Mouse (Mus musculus): ENCODE data around the gene Tnpo1. TPM values are rescaled to one million over a fixed set of nuclear protein-coding genes. Genes with fewer than 3 reads are reported as not detected.
A peak's percentile ranks its signal among the peaks of the same experiment; 100 is the strongest.

Tnpo1 gene
- polyA plus RNA-seq, 1 experiment from 2014 or later: 76.8 TPM

DNA sequence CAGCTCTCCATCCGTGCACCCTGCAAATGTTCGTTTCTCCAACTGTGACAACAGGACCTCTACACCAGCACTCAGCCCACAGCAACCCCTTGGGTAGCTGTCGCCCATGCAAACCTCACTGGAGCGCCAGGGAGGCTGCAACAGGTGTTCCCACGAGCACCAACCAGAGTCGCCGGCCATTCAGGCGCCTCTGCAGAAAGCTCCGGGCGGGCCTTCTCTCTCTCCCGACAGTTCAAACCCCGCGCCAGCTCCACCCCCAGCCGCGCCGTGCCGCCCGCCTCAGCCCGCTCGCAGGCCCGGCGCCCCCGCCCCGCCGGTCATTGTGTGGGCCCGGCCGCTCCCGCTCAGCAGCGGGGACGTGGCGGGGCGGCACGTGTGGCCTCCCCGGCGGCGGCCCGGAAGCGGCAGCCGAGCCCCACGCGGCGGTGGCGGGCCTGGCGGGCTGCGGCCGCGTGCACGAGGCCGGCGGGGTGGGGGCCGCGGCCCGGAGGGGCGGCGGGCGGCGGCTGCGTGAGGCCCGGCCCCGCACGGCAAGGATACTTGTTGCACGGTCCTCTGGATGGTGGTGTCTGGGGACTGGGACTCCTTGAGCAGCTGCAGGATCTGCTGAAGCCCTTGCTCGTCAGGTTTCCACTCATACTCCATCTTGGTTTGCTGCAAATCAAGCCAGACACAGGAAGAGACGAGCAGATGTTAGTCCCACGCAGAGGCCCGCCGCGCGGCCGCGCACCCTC is 35.9 kb downstream of the Tnpo1 start:
- H3K27ac ChIP-seq (ENCODE audit: low read depth, low read length): peak overlapping the region; percentile 97
- peaks cover 17% of the 10 kb centered on the region for H3K4me1 ChIP-seq (ENCODE audit: control insufficient read depth, insufficient read depth, low read length)
- peaks cover 34% of the 10 kb centered on the region for H3K36me3 ChIP-seq (ENCODE audit: control insufficient read depth, insufficient read depth, low read length)
- H3K4me3 ChIP-seq (ENCODE audit: low read length): peak overlapping the region; percentile 80
- ATAC-seq (ENCODE audit: low FRiP score, low TSS enrichment): peak; percentile 83
- WGBS: under 1% methylated on average over 67 of the region's 71 CpGs
- H3K9ac ChIP-seq (ENCODE audit: low read depth, low read length): peak overlapping the region; percentile 90
- peak overlapping the region; percentile 81 for H3K4me2 ChIP-seq (replicated peaks; ENCODE audit: low read depth, low read length)
- H3K9me3 ChIP-seq (ENCODE audit: control insufficient read depth, low read length): no peaks in the 10 kb centered on the region
- no peaks in the 10 kb centered on the region for H3K27me3 ChIP-seq (ENCODE audit: control insufficient read depth, insufficient read depth, low read length)

DNA sequence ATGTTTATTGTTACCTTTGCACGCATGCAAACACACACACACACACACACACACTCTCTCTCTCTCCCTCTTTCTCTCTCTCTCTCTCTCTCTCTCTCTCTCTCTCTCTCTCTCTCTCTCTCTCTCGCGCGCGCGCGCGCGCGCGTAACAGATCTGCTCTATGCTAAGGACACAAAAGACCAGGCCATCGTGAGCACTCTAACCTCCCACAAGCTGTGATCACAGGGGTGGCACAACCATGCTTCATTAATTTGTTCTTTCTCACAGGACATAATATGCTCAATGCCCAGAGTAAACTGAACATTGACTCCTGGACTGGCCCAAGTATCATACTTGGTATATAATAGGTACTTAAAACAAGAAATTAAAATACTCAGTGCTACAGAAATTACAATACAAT is 37.0 kb downstream of the Tnpo1 start:
- no peak overlapping the region for H3K27ac ChIP-seq (ENCODE audit: low read depth, low read length)
- peaks cover 44% of the 10 kb centered on the region for H3K36me3 ChIP-seq (ENCODE audit: control insufficient read depth, insufficient read depth, low read length)
- no peaks in the 10 kb centered on the region for H3K27me3 ChIP-seq (ENCODE audit: control insufficient read depth, insufficient read depth, low read length)
- no peaks in the 10 kb centered on the region for H3K9me3 ChIP-seq (ENCODE audit: control insufficient read depth, low read length)
- H3K4me2 ChIP-seq (replicated peaks; ENCODE audit: low read depth, low read length): peak overlapping the region; percentile 81
- H3K4me1 ChIP-seq (ENCODE audit: control insufficient read depth, insufficient read depth, low read length): peaks cover 17% of the 10 kb centered on the region
- peak; percentile 58; the same call in 1 of the 2 replicates for ATAC-seq (ENCODE audit: low FRiP score, low TSS enrichment)
- peak overlapping the region; percentile 8; the same call in 1 of the 2 replicates for H3K4me3 ChIP-seq (ENCODE audit: low read length)
- H3K9ac ChIP-seq (ENCODE audit: low read depth, low read length): 0 out of 2 replicates have a peak overlapping the region, but pooled peaks have one; percentile 13
- WGBS: 46% methylated on average over 11 of the region's 12 CpGs

DNA sequence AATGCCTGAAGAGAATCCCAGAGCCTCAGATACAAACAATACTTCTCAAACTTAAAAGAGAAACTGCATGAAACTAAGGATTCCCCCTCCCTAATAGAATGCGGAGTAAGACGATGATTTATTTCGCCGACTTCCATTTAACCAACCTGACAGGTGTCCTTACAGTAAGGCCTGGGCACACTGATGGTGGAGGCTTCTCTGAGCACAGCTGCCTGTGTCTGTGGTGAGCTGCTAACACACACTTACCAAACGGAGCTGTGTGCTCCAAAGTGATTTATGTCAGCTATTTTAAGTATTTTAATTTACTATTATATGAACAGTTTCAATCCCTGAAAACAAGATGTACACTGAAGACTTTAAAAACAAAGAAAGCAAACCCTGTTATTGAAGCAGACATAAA is 42.4 kb downstream of the Tnpo1 start:
- Histone ChIP-seq H3K9me3 (ENCODE audit: control insufficient read depth, low read length) (no peaks in the 10 kb centered on the region), H3K4me2 (replicated peaks; ENCODE audit: low read depth, low read length) (no peak overlapping the region), H3K27me3 (ENCODE audit: control insufficient read depth, insufficient read depth, low read length) (no peaks in the 10 kb centered on the region), H3K27ac (ENCODE audit: low read depth, low read length) (no peak overlapping the region), H3K36me3 (ENCODE audit: control insufficient read depth, insufficient read depth, low read length) (peaks cover 91% of the 10 kb centered on the region), H3K4me3 (ENCODE audit: low read length) (no peak overlapping the region), H3K4me1 (ENCODE audit: control insufficient read depth, insufficient read depth, low read length) (0 out of 2 replicates have a peak, but pooled peaks cover 2% of the 10 kb centered on the region), H3K9ac (ENCODE audit: low read depth, low read length) (no peak overlapping the region)
- WGBS: 89% methylated on average over 5 of the region's 5 CpGs
- ATAC-seq (ENCODE audit: low FRiP score, low TSS enrichment): no peak

DNA sequence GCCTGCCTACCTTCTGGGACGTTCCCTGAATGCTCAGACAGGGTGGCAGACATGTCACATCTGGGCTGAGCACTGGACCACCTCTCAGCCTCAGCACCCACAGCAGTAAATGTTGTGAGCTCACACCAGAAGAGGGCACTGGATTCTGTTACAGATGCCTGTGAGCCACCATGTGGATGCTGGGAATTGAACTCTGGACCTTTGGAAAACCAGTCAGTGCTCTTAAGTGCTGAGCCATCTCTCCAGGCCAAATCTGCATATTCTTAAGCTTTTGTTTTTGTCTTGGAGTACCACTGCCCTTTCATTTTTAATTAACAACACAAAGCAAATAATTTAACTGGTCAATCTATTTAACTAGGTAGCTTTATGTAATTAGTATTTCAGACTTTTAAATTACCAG is 44.2 kb downstream of the Tnpo1 start:
- Histone ChIP-seq H3K4me1 (ENCODE audit: control insufficient read depth, insufficient read depth, low read length) (no peaks in the 10 kb centered on the region), H3K27ac (ENCODE audit: low read depth, low read length) (no peak overlapping the region), H3K9ac (ENCODE audit: low read depth, low read length) (no peak overlapping the region), H3K4me2 (replicated peaks; ENCODE audit: low read depth, low read length) (no peak overlapping the region), H3K4me3 (ENCODE audit: low read length) (no peak overlapping the region), H3K9me3 (ENCODE audit: control insufficient read depth, low read length) (no peaks in the 10 kb centered on the region), H3K27me3 (ENCODE audit: control insufficient read depth, insufficient read depth, low read length) (no peaks in the 10 kb centered on the region), H3K36me3 (ENCODE audit: control insufficient read depth, insufficient read depth, low read length) (peaks cover 92% of the 10 kb centered on the region)
- no peak for ATAC-seq (ENCODE audit: low FRiP score, low TSS enrichment)
- WGBS: 78% methylated on average over 1 of the region's 1 CpGs

DNA sequence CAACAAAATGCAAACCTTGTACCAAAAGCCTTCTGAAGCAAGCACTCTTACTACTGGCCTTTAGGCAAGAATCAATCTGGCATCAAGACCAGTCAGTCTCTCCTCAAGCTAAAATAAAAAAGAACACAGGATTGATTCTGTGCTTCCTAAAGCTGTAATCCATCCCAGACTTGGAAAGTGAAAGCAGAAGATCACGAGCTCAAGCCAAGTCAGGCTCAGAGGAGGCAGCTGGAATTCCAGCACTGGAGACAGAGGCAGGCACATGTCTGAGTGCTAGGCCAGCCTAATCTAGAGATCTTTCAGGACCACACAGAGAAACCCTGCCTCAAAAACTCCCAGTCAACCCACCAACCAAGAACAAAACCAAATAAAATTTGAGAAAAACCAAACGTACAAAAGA is 45.8 kb downstream of the Tnpo1 start:
- H3K4me2 ChIP-seq (replicated peaks; ENCODE audit: low read depth, low read length): no peak overlapping the region
- H3K4me1 ChIP-seq (ENCODE audit: control insufficient read depth, insufficient read depth, low read length): no peaks in the 10 kb centered on the region
- peaks cover 82% of the 10 kb centered on the region for H3K36me3 ChIP-seq (ENCODE audit: control insufficient read depth, insufficient read depth, low read length)
- 62% methylated on average over 2 of the region's 2 CpGs for WGBS
- no peak overlapping the region for H3K9ac ChIP-seq (ENCODE audit: low read depth, low read length)
- no peak for ATAC-seq (ENCODE audit: low FRiP score, low TSS enrichment)
- H3K4me3 ChIP-seq (ENCODE audit: low read length): no peak overlapping the region
- H3K9me3 ChIP-seq (ENCODE audit: control insufficient read depth, low read length): no peaks in the 10 kb centered on the region
- 0 out of 2 replicates have a peak overlapping the region, but pooled peaks have one; percentile 1 for H3K27ac ChIP-seq (ENCODE audit: low read depth, low read length)
- no peaks in the 10 kb centered on the region for H3K27me3 ChIP-seq (ENCODE audit: control insufficient read depth, insufficient read depth, low read length)

DNA sequence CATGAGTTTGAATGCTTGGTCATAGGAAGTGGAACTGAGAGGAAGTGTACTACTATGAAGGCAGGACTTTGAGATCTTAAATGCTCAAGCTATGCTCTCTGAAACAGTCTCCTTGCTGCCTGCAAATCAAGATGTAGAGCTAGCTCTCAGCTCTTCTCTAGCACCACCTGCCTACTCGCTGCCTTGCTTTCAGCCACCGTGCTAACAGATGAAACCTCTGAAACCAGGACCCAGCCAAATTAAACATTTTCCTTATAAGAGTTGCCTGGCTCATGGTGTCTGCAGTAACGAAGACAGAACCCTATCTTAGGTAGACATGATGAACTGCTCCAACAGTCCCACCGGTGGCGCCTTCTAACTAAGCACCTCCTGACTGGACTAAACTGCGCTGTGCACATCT is 46.8 kb downstream of the Tnpo1 start:
- Histone ChIP-seq H3K27me3 (ENCODE audit: control insufficient read depth, insufficient read depth, low read length) (no peaks in the 10 kb centered on the region), H3K9ac (ENCODE audit: low read depth, low read length) (no peak overlapping the region), H3K27ac (ENCODE audit: low read depth, low read length) (no peak overlapping the region), H3K4me3 (ENCODE audit: low read length) (no peak overlapping the region), H3K36me3 (ENCODE audit: control insufficient read depth, insufficient read depth, low read length) (peaks cover 83% of the 10 kb centered on the region), H3K4me2 (replicated peaks; ENCODE audit: low read depth, low read length) (no peak overlapping the region), H3K4me1 (ENCODE audit: control insufficient read depth, insufficient read depth, low read length) (no peaks in the 10 kb centered on the region), H3K9me3 (ENCODE audit: control insufficient read depth, low read length) (no peaks in the 10 kb centered on the region)
- no peak for ATAC-seq (ENCODE audit: low FRiP score, low TSS enrichment)
- 97% methylated on average over 6 of the region's 6 CpGs for WGBS

DNA sequence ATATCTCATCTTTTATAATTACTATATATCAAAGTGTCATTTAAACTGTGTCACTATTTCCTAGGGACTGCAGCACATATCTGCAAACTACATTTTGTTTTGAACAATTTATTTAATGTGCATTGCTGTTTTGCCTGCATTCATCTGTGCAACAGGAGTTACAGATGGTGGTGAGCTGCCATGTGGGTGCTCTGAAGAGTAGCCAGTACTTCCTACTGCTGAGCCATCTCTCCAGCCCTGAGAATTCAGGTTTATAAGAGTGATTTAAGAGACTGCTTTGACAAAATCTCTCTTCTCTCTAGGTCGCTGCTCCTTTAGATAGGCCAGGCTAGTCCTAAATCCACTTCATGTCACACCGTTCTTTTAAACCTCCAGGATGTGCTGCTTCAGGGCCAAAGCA is 49.0 kb downstream of the Tnpo1 start:
- no peak overlapping the region for H3K4me3 ChIP-seq (ENCODE audit: low read length)
- no peak overlapping the region for H3K9ac ChIP-seq (ENCODE audit: low read depth, low read length)
- H3K36me3 ChIP-seq (ENCODE audit: control insufficient read depth, insufficient read depth, low read length): peaks cover 85% of the 10 kb centered on the region
- H3K27ac ChIP-seq (ENCODE audit: low read depth, low read length): no peak overlapping the region
- H3K27me3 ChIP-seq (ENCODE audit: control insufficient read depth, insufficient read depth, low read length): no peaks in the 10 kb centered on the region
- no peak for ATAC-seq (ENCODE audit: low FRiP score, low TSS enrichment)
- H3K9me3 ChIP-seq (ENCODE audit: control insufficient read depth, low read length): no peaks in the 10 kb centered on the region
- no peaks in the 10 kb centered on the region for H3K4me1 ChIP-seq (ENCODE audit: control insufficient read depth, insufficient read depth, low read length)
- WGBS: 93% methylated on average over 2 of the region's 2 CpGs
- no peak overlapping the region for H3K4me2 ChIP-seq (replicated peaks; ENCODE audit: low read depth, low read length)

DNA sequence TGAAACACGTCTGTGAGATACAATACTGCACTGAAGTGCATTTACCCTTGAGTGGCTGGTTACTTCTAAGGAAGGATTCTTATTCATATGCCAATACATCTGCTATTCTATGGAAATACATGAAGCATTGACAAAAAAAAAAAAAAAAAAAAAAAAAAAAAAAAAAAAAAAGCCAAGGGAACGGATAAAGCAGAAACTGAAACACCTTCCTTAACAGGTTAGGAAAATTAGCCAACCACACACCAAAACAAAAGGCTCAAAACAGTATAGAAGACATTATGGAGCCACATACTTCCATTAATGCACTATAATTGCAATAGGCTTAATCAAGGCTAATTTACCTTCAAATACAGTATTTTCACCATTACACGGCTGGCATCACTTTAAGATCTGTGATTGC is 51.5 kb downstream of the Tnpo1 start:
- no peak overlapping the region for H3K27ac ChIP-seq (ENCODE audit: low read depth, low read length)
- H3K9ac ChIP-seq (ENCODE audit: low read depth, low read length): no peak overlapping the region
- H3K27me3 ChIP-seq (ENCODE audit: control insufficient read depth, insufficient read depth, low read length): no peaks in the 10 kb centered on the region
- no peak for ATAC-seq (ENCODE audit: low FRiP score, low TSS enrichment)
- peaks cover 88% of the 10 kb centered on the region for H3K36me3 ChIP-seq (ENCODE audit: control insufficient read depth, insufficient read depth, low read length)
- no peaks in the 10 kb centered on the region for H3K4me1 ChIP-seq (ENCODE audit: control insufficient read depth, insufficient read depth, low read length)
- no peaks in the 10 kb centered on the region for H3K9me3 ChIP-seq (ENCODE audit: control insufficient read depth, low read length)
- no peak overlapping the region for H3K4me2 ChIP-seq (replicated peaks; ENCODE audit: low read depth, low read length)
- H3K4me3 ChIP-seq (ENCODE audit: low read length): no peak overlapping the region
- 85% methylated on average over 3 of the region's 3 CpGs for WGBS

DNA sequence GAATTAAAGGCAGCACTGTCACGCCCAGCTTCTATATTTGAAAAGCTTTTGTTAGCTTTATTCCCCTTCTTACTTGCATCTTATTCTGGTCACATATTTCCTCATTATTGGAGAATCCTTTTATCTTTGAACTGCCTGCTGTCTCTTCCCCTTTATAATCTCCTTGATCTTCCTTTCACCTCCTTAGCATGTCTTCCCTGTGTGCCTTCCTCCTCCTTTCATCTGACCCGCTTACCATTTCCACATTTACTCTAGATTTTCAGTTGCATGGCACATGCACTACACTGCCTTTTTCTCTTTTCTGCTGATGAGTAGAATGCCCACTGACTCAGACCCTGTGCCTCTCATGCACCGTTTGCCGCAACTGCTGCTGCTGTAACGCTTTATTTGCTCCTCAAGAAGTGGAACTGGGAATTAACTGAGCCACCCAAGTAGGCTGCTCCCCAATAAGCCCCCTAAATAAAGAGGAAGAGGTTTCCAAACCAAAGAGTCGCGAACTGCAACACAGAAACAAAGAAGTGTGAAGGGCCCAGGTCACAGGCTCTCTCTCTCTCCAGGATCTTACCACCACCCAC is 53.8 kb downstream of the Tnpo1 start:
- Histone ChIP-seq H3K36me3 (ENCODE audit: control insufficient read depth, insufficient read depth, low read length) (peaks cover 89% of the 10 kb centered on the region), H3K9me3 (ENCODE audit: control insufficient read depth, low read length) (no peaks in the 10 kb centered on the region), H3K27ac (ENCODE audit: low read depth, low read length) (no peak overlapping the region), H3K4me3 (ENCODE audit: low read length) (no peak overlapping the region), H3K4me2 (replicated peaks; ENCODE audit: low read depth, low read length) (no peak overlapping the region), H3K4me1 (ENCODE audit: control insufficient read depth, insufficient read depth, low read length) (no peaks in the 10 kb centered on the region), H3K9ac (ENCODE audit: low read depth, low read length) (no peak overlapping the region), H3K27me3 (ENCODE audit: control insufficient read depth, insufficient read depth, low read length) (no peaks in the 10 kb centered on the region)
- no peak for ATAC-seq (ENCODE audit: low FRiP score, low TSS enrichment)
- WGBS: 83% methylated on average over 7 of the region's 7 CpGs
